In the genomic region with DNA sequence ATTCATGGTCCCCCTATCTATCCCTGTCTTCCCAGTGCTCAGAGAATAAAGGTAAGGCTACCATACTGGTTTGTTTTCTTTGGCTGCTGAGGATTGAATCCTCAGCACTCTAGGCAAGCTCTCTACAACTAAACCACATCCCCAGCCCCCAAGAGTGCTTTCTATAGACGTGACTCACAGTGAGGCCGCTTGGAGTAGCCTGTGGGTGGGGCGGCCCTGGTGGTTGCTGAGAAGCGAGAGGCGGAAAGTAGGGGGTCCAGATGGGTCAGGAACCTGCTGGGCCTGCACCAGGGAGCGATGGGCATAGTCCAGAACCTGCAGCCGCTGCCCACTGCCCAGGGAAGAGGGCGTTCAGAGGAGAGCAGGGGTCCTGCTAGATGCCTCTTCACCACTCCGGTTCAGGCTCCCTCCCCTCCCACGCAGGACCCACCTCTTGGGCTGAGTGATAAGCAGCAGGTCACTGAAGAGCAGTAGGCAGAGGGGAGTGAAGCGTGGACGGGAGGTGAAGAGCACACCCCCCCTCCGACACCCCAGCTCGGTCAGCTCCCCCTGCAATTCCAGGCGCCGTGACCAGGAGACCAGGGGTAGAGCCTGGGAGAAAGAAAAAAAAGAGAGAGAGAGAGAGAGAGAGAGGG, we compare ENCODE assay signal across 8 mouse cellular contexts. TPM values are rescaled to one million over a fixed set of nuclear protein-coding genes. Genes with fewer than 3 reads are reported as not detected.
DNase-seq lines count a peak whose midpoint lies in the region; ATAC-seq and TF ChIP-seq lines count a peak whose summit lies in the region.

No protein-coding gene starts in this region.

- peak overlapping the region; percentile 25; the same call in 1 of the 2 replicates for H3K4me2 ChIP-seq in lung, embryonic 14.5 days

- peaks cover 8% of the 10 kb centered on the region; the same call in 1 of the 2 replicates for H3K27me3 ChIP-seq in lung, embryonic 14.5 days (ENCODE audit: insufficient read depth, low read length)
- H3K27me3 ChIP-seq in forebrain, embryonic 10.5 days (ENCODE audit: poor library complexity, severe bottlenecking): peaks cover 49% of the 10 kb centered on the region

- TF ChIP-seq CTCF in lung, embryonic 14.5 days (IDR thresholded peaks at IDR 0.05; ENCODE audit: low read depth): no peak

- H3K9ac ChIP-seq in lung, embryonic 14.5 days: no peak overlapping the region

- no peaks in the 10 kb centered on the region for H3K36me3 ChIP-seq in lung, embryonic 14.5 days (ENCODE audit: insufficient read depth)
- no peaks in the 10 kb centered on the region; the same call in 1 of the 2 replicates for H3K36me3 ChIP-seq in forebrain, embryonic 10.5 days (replicated peaks)

- no peak overlapping the region for H3K27ac ChIP-seq in lung, embryonic 14.5 days (ENCODE audit: low read depth)
- H3K27ac ChIP-seq in forebrain, embryonic 10.5 days: no peak overlapping the region

- H3K4me1 ChIP-seq in lung, embryonic 14.5 days (ENCODE audit: insufficient read depth): no peaks in the 10 kb centered on the region
- peaks cover 12% of the 10 kb centered on the region for H3K4me1 ChIP-seq in forebrain, embryonic 10.5 days

- H3K9me3 ChIP-seq in lung, embryonic 14.5 days (ENCODE audit: low read depth, low read length): no peaks in the 10 kb centered on the region
- H3K9me3 ChIP-seq in forebrain, embryonic 10.5 days: no peaks in the 10 kb centered on the region

- no peak for ATAC-seq in lung, embryonic 14.5 days (ENCODE audit: insufficient read depth)

- DNase-seq in lung, embryonic 14.5 days: no peak
- no peak for DNase-seq in lung, adult 18-20 months
- DNase-seq in forebrain, embryonic 10.5 days (ENCODE audit: extremely low spot score, low spot score): no peak
- peak; percentile 62 to 88 for DNase-seq in left cerebral cortex, postnatal 25 days (ENCODE audit: low spot score in 2 of 2)
- peak; percentile 60 to 61 for DNase-seq in right cerebral cortex, postnatal 36 days (ENCODE audit: low spot score in 2 of 2)
- DNase-seq in gastrocnemius, postnatal 36 days: no peak
- no peak for DNase-seq in thymus, postnatal 4 days
- DNase-seq in kidney, adult 9 months: no peak

- no peak overlapping the region for H3K4me3 ChIP-seq in lung, embryonic 14.5 days (ENCODE audit: low read depth, low read length)
- H3K4me3 ChIP-seq in forebrain, embryonic 10.5 days: peak overlapping the region; percentile 29

- WGBS in lung, embryonic 14.5 days: 10% methylated on average over 14 of the region's 16 CpGs
- 15% methylated on average over 14 of the region's 16 CpGs for WGBS in forebrain, embryonic 10.5 days

- intact Hi-C loops in left cerebral cortex, postnatal 25 days (cut with DNase I): no loop called here
- intact Hi-C loops in gastrocnemius, postnatal 36 days (cut with DNase I): no loop called here

RNA-seq across cellular contexts. Expression of gene Arhgef15, which starts 10.4 kb away (rescaled TPM):
- 21.6 and 23.9 TPM in 2 replicates for polyA plus RNA-seq in lung, embryonic 14.5 days (2014; fragmentation: Nextera tagmentation; extraction: Ambion mirVana)
- polyA plus RNA-seq in forebrain, embryonic 10.5 days (2016; fragmentation: Nextera tagmentation; extraction: Ambion mirVana): 6.7 and 6.8 TPM in 2 replicates
- 10 to 100 TPM; 20.7 to 20.9 TPM for total RNA-seq in left cerebral cortex, postnatal 25 days (2021)
- total RNA-seq in gastrocnemius, postnatal 36 days (2021): 1 to 10 TPM; 6.9 to 7.8 TPM

RNA-seq across cellular contexts. Expression of gene Odf4, which starts 20.0 kb away (rescaled TPM):
- not detected in 2 replicates for polyA plus RNA-seq in lung, embryonic 14.5 days (2014; fragmentation: Nextera tagmentation; extraction: Ambion mirVana)
- not detected in 2 replicates for polyA plus RNA-seq in forebrain, embryonic 10.5 days (2016; fragmentation: Nextera tagmentation; extraction: Ambion mirVana)
- total RNA-seq in left cerebral cortex, postnatal 25 days (2021): 1 to 10 TPM in 1 of 2 experiments, not detected in 1; 1.7 TPM
- not detected for total RNA-seq in gastrocnemius, postnatal 36 days (2021)

RNA-seq across cellular contexts. Expression of gene Slc25a35, which starts 21.0 kb away (rescaled TPM):
- 3.9 and 4.0 TPM in 2 replicates for polyA plus RNA-seq in lung, embryonic 14.5 days (2014; fragmentation: Nextera tagmentation; extraction: Ambion mirVana)
- 1.9 and 2.1 TPM in 2 replicates for polyA plus RNA-seq in forebrain, embryonic 10.5 days (2016; fragmentation: Nextera tagmentation; extraction: Ambion mirVana)
- 1 to 10 TPM; 5.4 to 5.9 TPM for total RNA-seq in left cerebral cortex, postnatal 25 days (2021)
- total RNA-seq in gastrocnemius, postnatal 36 days (2021): 1 to 10 TPM; 3.4 to 3.5 TPM

RNA-seq across cellular contexts. Expression of gene Rangrf, which starts 28.1 kb away (rescaled TPM):
- 49.9 TPM in 2 replicates for polyA plus RNA-seq in lung, embryonic 14.5 days (2014; fragmentation: Nextera tagmentation; extraction: Ambion mirVana)
- 90.7 and 97.5 TPM in 2 replicates for polyA plus RNA-seq in forebrain, embryonic 10.5 days (2016; fragmentation: Nextera tagmentation; extraction: Ambion mirVana)
- total RNA-seq in left cerebral cortex, postnatal 25 days (2021): 10 to 100 TPM; 14.1 to 16.7 TPM
- 10 to 100 TPM; 58.7 to 65.4 TPM for total RNA-seq in gastrocnemius, postnatal 36 days (2021)

RNA-seq across cellular contexts. Expression of gene Rpl26, which starts 45.5 kb away (rescaled TPM):
- 1,103 and 1,167 TPM in 2 replicates for polyA plus RNA-seq in lung, embryonic 14.5 days (2014; fragmentation: Nextera tagmentation; extraction: Ambion mirVana)
- 1,077 and 1,081 TPM in 2 replicates for polyA plus RNA-seq in forebrain, embryonic 10.5 days (2016; fragmentation: Nextera tagmentation; extraction: Ambion mirVana)
- total RNA-seq in left cerebral cortex, postnatal 25 days (2021): 100 to 1,000 TPM; 679 to 691 TPM
- total RNA-seq in gastrocnemius, postnatal 36 days (2021): 100 to 1,000 TPM; 536 to 627 TPM

Comparison
In these comparisons a context has a peak if more than half of its experiments do, and no peak if none do; other contexts are left out.
1. DNase-seq: peak in left cerebral cortex, postnatal 25 days (2 of 2) and right cerebral cortex, postnatal 36 days (2 of 2); none in lung, embryonic 14.5 days (single experiment), lung, adult 18-20 months (0 of 2), forebrain, embryonic 10.5 days (single experiment), gastrocnemius, postnatal 36 days (0 of 2), thymus, postnatal 4 days (single experiment) and kidney, adult 9 months (single experiment).